Mouse (Mus musculus) spleen, postnatal 14 days (tissue): ENCODE results near the gene Ankrd12.

Experiments
- DNase-seq, 2 experiments: peaks; one replicate each; pipeline ENCODE4 v3.0.0; 2021 to 2022; ENCODE audit warnings: low spot score in 2 of 2

Ankrd12 gene

DNA sequence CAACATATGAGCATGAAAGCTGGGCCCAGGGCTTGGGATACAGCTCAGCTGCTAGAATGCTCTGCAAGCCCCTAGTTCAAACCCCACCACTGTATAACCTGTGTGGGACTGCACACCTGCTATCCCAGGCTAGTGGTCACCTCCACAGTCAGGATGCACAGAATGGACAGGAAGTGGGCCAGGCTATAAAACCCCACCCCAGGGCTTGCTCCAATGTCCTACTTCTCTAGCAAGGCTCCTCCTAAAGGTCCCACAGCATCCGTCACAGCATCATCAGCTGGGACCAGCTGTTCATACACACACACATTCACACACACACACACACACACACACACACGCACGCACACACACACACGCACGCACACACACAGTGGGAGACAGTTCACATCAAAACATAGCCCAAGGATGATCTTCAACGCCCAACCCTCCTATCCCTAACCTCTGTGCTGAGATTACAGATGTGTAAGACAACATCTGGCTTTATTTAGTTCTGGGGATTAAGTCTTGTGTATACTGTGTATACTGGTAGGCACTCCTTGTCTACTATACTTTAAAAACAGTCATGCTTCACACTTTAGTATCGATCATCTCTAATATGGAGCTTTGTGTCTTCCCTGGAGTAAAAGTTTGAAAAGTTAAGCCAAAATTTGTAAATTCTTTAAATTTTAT lies 146.6 kb downstream of the Ankrd12 start:
- DNase-seq = no peak

DNA sequence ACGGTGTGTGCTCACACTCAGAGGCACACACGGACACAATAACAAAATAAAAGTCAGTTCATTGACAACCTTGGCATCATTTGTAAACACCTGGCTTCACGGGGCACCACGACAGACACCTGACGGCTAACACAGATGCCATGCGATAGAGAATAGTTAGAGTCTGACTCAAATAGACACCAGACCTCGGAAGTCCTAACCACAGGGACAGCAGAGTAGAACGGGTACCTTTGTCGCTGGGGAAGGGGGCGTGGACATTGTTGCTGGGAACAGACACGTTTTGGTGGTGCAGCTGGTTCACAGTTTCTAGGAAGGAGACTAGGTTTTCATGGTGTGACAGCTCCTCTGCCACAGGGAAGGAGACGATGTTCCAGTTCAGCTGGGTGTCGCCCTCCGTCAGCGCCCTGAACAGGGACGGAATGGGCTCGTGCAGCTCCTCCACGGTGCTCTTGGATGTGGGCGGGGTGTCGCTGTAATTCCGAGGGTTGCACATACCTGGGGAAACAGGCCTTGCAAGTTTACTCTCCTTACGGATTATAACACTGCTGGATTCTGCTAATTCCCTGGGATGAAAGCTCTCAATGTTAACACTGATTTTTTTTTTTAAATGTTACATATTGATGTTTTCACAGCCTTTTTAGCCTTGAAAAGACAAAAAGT lies 147.4 kb downstream of the Ankrd12 start:
- DNase-seq = no peak

- DNase-seq = no peak
Measured at GRCm38 (mm10) chr17:65927077-65927476, 149.8 kb downstream of the Ankrd12 start.

- no peak for DNase-seq
Measured at GRCm38 (mm10) chr17:65924218-65924617, 152.7 kb downstream of the Ankrd12 start.

GRCm38 (mm10) chr17:65921975-65922374 lies 154.9 kb downstream of the Ankrd12 start:
- no peak for DNase-seq

DNA sequence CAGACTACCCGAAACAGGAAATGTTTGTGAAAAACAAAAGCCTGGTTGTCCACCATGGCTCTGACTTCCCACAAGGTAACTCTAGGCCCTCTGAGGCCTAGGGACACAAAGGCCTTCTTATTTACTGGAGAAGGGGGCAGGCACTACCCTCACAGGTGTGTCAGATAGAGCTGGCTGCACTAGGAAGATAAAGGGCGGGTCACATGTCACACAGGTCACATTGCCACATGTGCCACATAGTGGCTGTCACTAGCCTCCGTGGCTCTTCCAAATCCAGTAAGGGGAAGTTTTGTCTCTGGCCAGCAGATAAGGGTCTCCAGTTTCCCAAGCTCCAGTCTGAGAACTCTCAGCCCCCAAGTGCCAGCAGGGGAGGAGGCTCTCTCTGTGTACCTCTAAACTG lies 157.7 kb downstream of the Ankrd12 start:
- DNase-seq = no peak

DNA sequence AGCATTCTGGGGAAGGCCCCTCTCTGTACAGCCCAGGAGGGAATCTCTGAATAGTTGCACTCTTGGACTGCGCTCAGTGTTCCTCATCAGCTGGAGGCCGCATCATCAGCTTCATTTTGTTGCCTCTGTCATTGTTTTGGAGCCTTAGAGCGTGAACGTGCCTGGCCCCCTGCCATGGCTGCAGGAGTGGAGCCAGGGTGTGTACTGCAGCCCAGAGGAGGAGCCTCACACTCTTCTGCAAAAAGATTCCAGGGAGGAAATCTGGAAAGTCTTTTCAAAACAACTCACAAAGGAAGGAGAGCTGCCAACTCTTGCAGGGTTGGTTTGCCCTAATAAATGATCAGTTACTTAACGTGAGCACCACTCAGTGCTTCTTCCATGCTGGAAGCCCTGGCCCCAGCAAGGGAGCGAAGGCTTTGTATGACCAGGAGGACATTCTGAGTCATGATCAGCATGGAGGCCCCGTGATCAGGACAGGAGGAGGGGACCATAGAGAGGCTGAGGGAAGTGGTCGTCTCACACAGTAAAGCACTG lies 160.7 kb downstream of the Ankrd12 start:
- DNase-seq = no peak
